Mouse (Mus musculus): ENCODE data around the gene Lipo4. TPM values are rescaled to one million over a fixed set of nuclear protein-coding genes. Genes with fewer than 3 reads are reported as not detected.
"Not testable (repeated sequence)": the region's sequence is repeated elsewhere in the genome, so short reads cannot be mapped to it uniquely, and the experiment has no call there.

Gene Lipo4
- total RNA-seq (2021) = under 1 TPM; 0.16 to 0.18 TPM

- no peak for DNase-seq (ENCODE audit: low spot score in 2 of 2)
- intact Hi-C loops (cut with DNase I) = no loop called here
Observed at GRCm38 (mm10) chr19:33517680-33518079, at the start of gene Lipo4. TSS of gene Lipo4 (minus strand) at chr19:33517780.

GRCm38 (mm10) chr19:33456426-33456825 lies 61.2 kb downstream of the Lipo4 start:
- intact Hi-C loops (cut with DNase I); DNase-seq (ENCODE audit: low spot score in 2 of 2): not testable (repeated sequence)

GRCm38 (mm10) chr19:33453725-33454124 lies 63.9 kb downstream of the Lipo4 start:
- intact Hi-C loops (cut with DNase I) = no loop called here
- no peak for DNase-seq (ENCODE audit: low spot score in 2 of 2)

Other genes with a start within 250 kb of the Lipo4 start
- 1 to 10 TPM in 1 of 2 experiments, under 1 TPM in 1; 0.69 to 1.3 TPM for gene Rnls, start 125.5 kb downstream of the Lipo4 start, total RNA-seq (2021)
- gene Gm8978, start 107.5 kb upstream of the Lipo4 start, total RNA-seq (2021) = not detected
- under 1 TPM; 0.23 to 0.25 TPM for gene Lipo2, start 233.6 kb upstream of the Lipo4 start, total RNA-seq (2021)
- gene Lipo3, start 244.2 kb upstream of the Lipo4 start, total RNA-seq (2021) = 1 to 10 TPM; 5.4 to 5.5 TPM